Mouse (Mus musculus): ENCODE measurements around the gene Abca1. TPM values are rescaled to one million over a fixed set of nuclear protein-coding genes. Genes with fewer than 3 reads are reported as not detected.

The Abca1 gene
- total and polyA plus RNA-seq, 3 experiments = 8.4 to 9.0 TPM; not detected in 1

GRCm38 (mm10) chr4:53196058-53196771 lies 36.5 kb upstream of the Abca1 start:
- H3K9ac ChIP-seq (ENCODE audit: control insufficient read depth, low read depth, low read length, poor library complexity, severe bottlenecking) = no peak overlapping the region

GRCm38 (mm10) chr4:53187071-53187470 lies 27.4 kb upstream of the Abca1 start:
- Histone ChIP-seq H3K4me1 (ENCODE audit: control insufficient read depth in 1 of 2, insufficient read depth in 2 of 2, low read length in 2 of 2) (peaks cover 10 to 12% of the 10 kb centered on the region in 2 experiments), H3K9me3 (replicated peaks; ENCODE audit: insufficient read depth, low read length) (no peaks in the 10 kb centered on the region), H3K4me3 (ENCODE audit: control insufficient read depth in 1 of 2, insufficient read depth in 1 of 2, low read depth in 2 of 2, low read length in 2 of 2) (no peak overlapping the region), H3K9ac (ENCODE audit: control insufficient read depth, low read depth, low read length, poor library complexity, severe bottlenecking) (no peak overlapping the region), H3K79me2 (ENCODE audit: control insufficient read depth, insufficient read depth, low read length, poor library complexity) (no peaks in the 10 kb centered on the region), H3K27ac (ENCODE audit: control insufficient read depth, low read depth, low read length) (no peak overlapping the region), H3K27me3 (ENCODE audit: control insufficient read depth in 1 of 2, insufficient read depth in 2 of 2, low read length in 2 of 2) (no peaks in the 10 kb centered on the region), H3K36me3 (ENCODE audit: control insufficient read depth in 1 of 2, insufficient read depth in 2 of 2, low read length in 2 of 2) (peaks cover 0 to 4% of the 10 kb centered on the region in 2 experiments; a peak in 1 of 4 replicates)
- DNase-seq (ENCODE audit: low read depth, low spot score) = peak; percentile 14
- no peak for TF ChIP-seq NELFE (IDR thresholded peaks at IDR 0.05; ENCODE audit: low read depth, low read length)
- TF ChIP-seq MAZ (IDR thresholded peaks at IDR 0.05; ENCODE audit: low read depth, low read length) = no peak
- no peak for TF ChIP-seq USF2 (IDR thresholded peaks at IDR 0.05; ENCODE audit: borderline replicate concordance in 1 of 2, insufficient read depth in 1 of 2, low read depth in 1 of 2, low read length in 2 of 2)
- TF ChIP-seq UBTF (IDR thresholded peaks at IDR 0.05; ENCODE audit: borderline replicate concordance, insufficient read depth, low read depth, low read length) = no peak
- no peak for TF ChIP-seq GABPA (IDR thresholded peaks at IDR 0.05; ENCODE audit: low read depth, low read length)
- no peak for TF ChIP-seq CHD1 (IDR thresholded peaks at IDR 0.05; ENCODE audit: low read depth, low read length)
- no peak for TF ChIP-seq MXI1 (IDR thresholded peaks at IDR 0.05; ENCODE audit: low read depth, low read length)
- TF ChIP-seq MAFK (IDR thresholded peaks at IDR 0.05; ENCODE audit: borderline replicate concordance, low read depth, low read length) = no peak
- TF ChIP-seq ELF1 (IDR thresholded peaks at IDR 0.05; ENCODE audit: low read depth, low read length) = no peak
- TF ChIP-seq MAX (IDR thresholded peaks at IDR 0.05; ENCODE audit: low read length) = no peak
- no peak for TF ChIP-seq MEF2A (IDR thresholded peaks at IDR 0.05; ENCODE audit: extremely low read depth, insufficient replicate concordance, low read depth, low read length, poor library complexity, severe bottlenecking)
- no peak for TF ChIP-seq TAL1 (IDR thresholded peaks at IDR 0.05; ENCODE audit: low read length)
- TF ChIP-seq ZMIZ1 (IDR thresholded peaks at IDR 0.05; ENCODE audit: low read depth, low read length) = no peak
- no peak for TF ChIP-seq CHD2 (IDR thresholded peaks at IDR 0.05; ENCODE audit: low read length)
- no peak for TF ChIP-seq ETS1 (IDR thresholded peaks at IDR 0.05; ENCODE audit: low read depth, low read length)
- no peak for TF ChIP-seq MYC (IDR thresholded peaks at IDR 0.05; ENCODE audit: low read depth, low read length)
- TF ChIP-seq MYB (IDR thresholded peaks at IDR 0.05; ENCODE audit: low read depth, low read length) = no peak
- no peak for TF ChIP-seq USF1 (IDR thresholded peaks at IDR 0.05; ENCODE audit: low read depth, low read length)

More at GRCm38 (mm10) chr4:53196058-53196771, 36.5 kb upstream of the Abca1 start:
- no peaks in the 10 kb centered on the region for H3K9me3 ChIP-seq (replicated peaks; ENCODE audit: insufficient read depth, low read length)
- TF ChIP-seq RCOR1 (IDR thresholded peaks at IDR 0.05; ENCODE audit: low read depth, low read length) (no peak), KAT2A (conservative IDR thresholded peaks at IDR 0.05; ENCODE audit: low read depth, low read length) (no peak), GABPA (IDR thresholded peaks at IDR 0.05; ENCODE audit: low read depth, low read length) (no peak), SMC3 (IDR thresholded peaks at IDR 0.05; ENCODE audit: low read depth, low read length) (no peak), USF1 (IDR thresholded peaks at IDR 0.05; ENCODE audit: low read depth, low read length) (no peak), E2F4 (IDR thresholded peaks at IDR 0.05; ENCODE audit: borderline replicate concordance, low read depth, low read length) (no peak), UBTF (IDR thresholded peaks at IDR 0.05; ENCODE audit: borderline replicate concordance, insufficient read depth, low read depth, low read length) (no peak), ZKSCAN1 (IDR thresholded peaks at IDR 0.05; ENCODE audit: low read depth, low read length) (no peak), TCF12 (IDR thresholded peaks at IDR 0.05; ENCODE audit: low read depth, low read length) (no peak), CHD1 (IDR thresholded peaks at IDR 0.05; ENCODE audit: low read depth, low read length) (no peak), CHD2 (IDR thresholded peaks at IDR 0.05; ENCODE audit: low read length) (no peak), GATA1 (IDR thresholded peaks at IDR 0.05; ENCODE audit: low read depth, low read length) (no peak), POLR2AphosphoS2 (IDR thresholded peaks at IDR 0.05; ENCODE audit: low read length) (no peak)
- H3K27ac ChIP-seq (ENCODE audit: control insufficient read depth, low read depth, low read length) = no peak overlapping the region
- no peak for DNase-seq (ENCODE audit: low read depth, low spot score)
- H3K27me3 ChIP-seq (ENCODE audit: control insufficient read depth in 1 of 2, insufficient read depth in 2 of 2, low read length in 2 of 2) = no peaks in the 10 kb centered on the region
- H3K4me3 ChIP-seq (ENCODE audit: control insufficient read depth in 1 of 2, insufficient read depth in 1 of 2, low read depth in 2 of 2, low read length in 2 of 2) = no peak overlapping the region
- H3K79me2 ChIP-seq (ENCODE audit: control insufficient read depth, insufficient read depth, low read length, poor library complexity) = no peaks in the 10 kb centered on the region
- peaks cover 0 to 9% of the 10 kb centered on the region in 2 experiments; a peak in 1 of 4 replicates for H3K4me1 ChIP-seq (ENCODE audit: control insufficient read depth in 1 of 2, insufficient read depth in 2 of 2, low read length in 2 of 2)
- peaks cover 0 to 2% of the 10 kb centered on the region in 2 experiments; a peak in 1 of 4 replicates for H3K36me3 ChIP-seq (ENCODE audit: control insufficient read depth in 1 of 2, insufficient read depth in 2 of 2, low read length in 2 of 2)

Data from MEL (cell line).